Mouse (Mus musculus): Measurements from ENCODE around the gene Lgals8. TPM values are rescaled to one million over a fixed set of nuclear protein-coding genes. Genes with fewer than 3 reads are reported as not detected.

The Lgals8 gene
- polyA plus RNA-seq, 1 experiment: not detected

DNA sequence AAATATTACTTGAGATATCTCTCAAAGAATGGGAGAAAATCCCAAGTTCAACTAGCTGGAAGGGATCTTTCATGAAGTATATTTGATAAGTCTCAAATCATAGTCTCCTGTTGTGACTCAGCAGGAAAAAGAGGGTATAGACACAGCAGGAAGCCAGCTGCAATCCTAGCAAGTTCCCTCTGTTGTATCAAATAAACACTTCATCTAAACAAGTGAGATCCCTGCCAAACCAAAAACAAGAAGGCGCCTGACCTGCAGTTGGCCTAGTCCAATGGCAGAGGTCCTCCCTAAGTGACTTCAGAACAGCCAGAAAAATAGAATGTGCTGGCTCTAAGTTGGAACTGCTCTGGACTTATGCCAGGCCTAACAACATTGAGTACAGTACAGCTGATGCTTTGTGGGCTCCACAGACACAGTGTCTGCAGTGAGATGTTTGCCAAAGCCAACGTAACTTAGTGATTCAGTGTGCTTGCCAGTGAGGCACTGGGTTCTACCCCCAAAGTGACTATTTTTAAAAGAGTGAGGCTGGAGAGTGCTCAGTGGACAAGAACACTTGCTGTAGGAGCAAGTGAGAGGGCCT lies 22.6 kb downstream of the Lgals8 start:
- H3K4me3 ChIP-seq (ENCODE audit: insufficient read depth, low read depth, low read length): no peak overlapping the region
- TF ChIP-seq CTCF (IDR thresholded peaks at IDR 0.05; ENCODE audit: insufficient read depth, low read depth, low read length) (no peak), POLR2A (IDR thresholded peaks at IDR 0.05; ENCODE audit: insufficient read depth, low read depth, low read length) (no peak)
- H3K27ac ChIP-seq (ENCODE audit: insufficient read depth, low read depth, low read length): no peak overlapping the region
- no peaks in the 10 kb centered on the region for H3K4me1 ChIP-seq (ENCODE audit: control insufficient read depth, insufficient read depth, low read length)
- 55% methylated on average over 2 of the region's 2 CpGs for WGBS

DNA sequence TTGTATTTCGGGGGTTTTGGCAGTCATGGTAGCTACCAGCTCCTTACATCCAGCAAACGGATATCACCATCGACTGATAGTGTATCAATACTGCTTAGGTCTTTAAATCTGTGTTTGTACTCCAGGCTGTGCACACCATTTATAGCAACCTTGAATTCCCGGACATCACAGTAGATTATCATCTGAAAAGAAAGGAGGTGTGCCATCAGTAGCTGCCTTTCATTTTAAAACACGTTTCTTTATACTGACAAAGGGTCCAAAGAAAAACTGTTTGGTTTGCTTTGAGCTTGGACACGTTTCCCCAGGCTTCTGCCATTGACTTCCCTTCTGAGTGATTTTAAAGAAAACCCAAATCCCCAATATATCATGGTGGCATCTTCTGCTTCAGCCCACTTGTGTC lies 23.9 kb downstream of the Lgals8 start:
- WGBS: 84% methylated on average over 6 of the region's 6 CpGs
- Histone ChIP-seq H3K4me1 (ENCODE audit: control insufficient read depth, insufficient read depth, low read length) (no peaks in the 10 kb centered on the region), H3K4me3 (ENCODE audit: insufficient read depth, low read depth, low read length) (no peak overlapping the region), H3K27ac (ENCODE audit: insufficient read depth, low read depth, low read length) (no peak overlapping the region)
- TF ChIP-seq POLR2A (IDR thresholded peaks at IDR 0.05; ENCODE audit: insufficient read depth, low read depth, low read length) (no peak), CTCF (IDR thresholded peaks at IDR 0.05; ENCODE audit: insufficient read depth, low read depth, low read length) (no peak)

DNA sequence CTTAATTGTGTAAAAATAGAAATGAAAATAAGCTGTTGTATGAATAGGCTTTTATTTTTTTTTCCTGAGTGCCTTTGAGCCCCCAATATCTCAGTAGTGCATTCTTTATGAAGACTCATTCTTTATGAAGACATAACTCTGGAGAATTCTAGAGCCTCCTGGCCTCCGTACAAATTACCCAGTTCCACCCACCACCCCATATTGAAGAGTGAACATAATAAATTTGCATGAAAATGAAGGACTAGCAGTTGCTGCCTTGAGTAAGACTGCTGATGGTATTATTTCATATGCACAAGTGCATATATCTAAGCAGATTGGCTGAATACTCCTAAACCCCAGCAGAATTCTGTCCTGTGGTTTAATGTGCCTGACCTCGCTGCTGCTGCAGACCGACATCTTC lies 25.2 kb downstream of the Lgals8 start:
- 84% methylated on average over 3 of the region's 3 CpGs for WGBS
- H3K27ac ChIP-seq (ENCODE audit: insufficient read depth, low read depth, low read length): no peak overlapping the region
- H3K4me3 ChIP-seq (ENCODE audit: insufficient read depth, low read depth, low read length): no peak overlapping the region
- TF ChIP-seq POLR2A (IDR thresholded peaks at IDR 0.05; ENCODE audit: insufficient read depth, low read depth, low read length) (no peak), CTCF (IDR thresholded peaks at IDR 0.05; ENCODE audit: insufficient read depth, low read depth, low read length) (no peak)
- H3K4me1 ChIP-seq (ENCODE audit: control insufficient read depth, insufficient read depth, low read length): no peaks in the 10 kb centered on the region

DNA sequence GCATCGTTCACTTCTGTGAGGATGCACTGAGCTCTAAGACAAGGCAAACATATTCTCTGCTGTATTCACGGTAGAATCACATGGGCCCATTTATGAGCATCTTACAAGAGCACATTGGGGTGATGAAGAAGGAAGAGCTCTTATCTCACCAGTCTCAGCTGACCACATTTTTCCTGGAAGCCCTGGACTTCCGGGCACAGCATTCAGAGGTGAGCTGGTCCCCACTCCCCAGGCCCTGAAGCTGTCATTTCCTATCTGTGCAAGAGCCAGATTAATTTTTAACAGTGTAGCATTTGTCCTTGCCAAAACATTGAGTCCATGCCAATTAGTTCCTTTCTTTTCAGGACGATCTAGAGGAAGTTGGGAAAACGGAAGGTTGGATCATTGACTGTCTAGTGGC lies 30.9 kb downstream of the Lgals8 start:
- WGBS: 79% methylated on average over 5 of the region's 5 CpGs
- TF ChIP-seq POLR2A (IDR thresholded peaks at IDR 0.05; ENCODE audit: insufficient read depth, low read depth, low read length): no peak
- TF ChIP-seq CTCF (IDR thresholded peaks at IDR 0.05; ENCODE audit: insufficient read depth, low read depth, low read length): no peak
- Histone ChIP-seq H3K4me3 (ENCODE audit: insufficient read depth, low read depth, low read length) (no peak overlapping the region), H3K27ac (ENCODE audit: insufficient read depth, low read depth, low read length) (no peak overlapping the region), H3K4me1 (ENCODE audit: control insufficient read depth, insufficient read depth, low read length) (no peaks in the 10 kb centered on the region)

DNA sequence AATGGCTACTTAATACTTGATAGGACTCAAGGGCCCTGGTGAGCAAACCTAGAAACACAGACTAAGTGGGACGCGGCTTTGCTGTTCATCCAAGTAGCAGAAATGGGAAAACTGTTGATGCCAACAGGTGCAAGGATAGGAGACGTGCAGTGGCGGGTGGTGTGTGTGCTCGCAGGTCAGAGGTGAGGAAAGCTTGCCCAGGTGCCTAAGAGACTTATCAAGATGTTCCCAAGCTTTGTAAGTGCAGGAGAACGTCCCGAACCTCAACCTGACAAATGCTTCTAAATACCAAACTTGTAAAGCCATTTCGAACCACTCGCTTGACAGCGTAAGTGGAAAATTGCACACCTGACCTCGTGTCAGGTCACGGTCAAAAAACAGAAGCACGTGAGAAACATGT lies 36.2 kb downstream of the Lgals8 start:
- H3K27ac ChIP-seq (ENCODE audit: insufficient read depth, low read depth, low read length): no peak overlapping the region
- 96% methylated on average over 13 of the region's 13 CpGs for WGBS
- no peak for TF ChIP-seq POLR2A (IDR thresholded peaks at IDR 0.05; ENCODE audit: insufficient read depth, low read depth, low read length)
- no peak for TF ChIP-seq CTCF (IDR thresholded peaks at IDR 0.05; ENCODE audit: insufficient read depth, low read depth, low read length)
- no peak overlapping the region for H3K4me3 ChIP-seq (ENCODE audit: insufficient read depth, low read depth, low read length)
- H3K4me1 ChIP-seq (ENCODE audit: control insufficient read depth, insufficient read depth, low read length): no peaks in the 10 kb centered on the region

DNA sequence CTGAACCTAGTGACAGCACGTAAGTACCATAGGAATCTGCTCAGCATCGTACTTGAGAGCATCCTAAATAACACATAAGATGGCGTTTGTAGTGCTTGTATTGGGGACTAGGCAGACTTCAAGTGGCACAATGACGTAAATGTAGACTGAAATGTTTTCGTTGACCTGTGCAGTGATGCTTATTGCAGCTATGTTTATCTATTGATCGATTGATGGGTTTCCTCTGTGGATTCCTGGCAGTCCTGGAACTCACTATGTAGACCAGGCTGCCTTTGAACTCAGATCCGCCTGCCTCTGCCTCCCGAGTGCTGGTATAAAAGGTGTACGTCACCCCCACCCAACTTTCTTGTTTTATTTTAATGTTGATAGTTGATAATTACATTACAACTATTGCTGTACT lies 44.1 kb downstream of the Lgals8 start:
- Histone ChIP-seq H3K4me1 (ENCODE audit: control insufficient read depth, insufficient read depth, low read length) (no peaks in the 10 kb centered on the region), H3K4me3 (ENCODE audit: insufficient read depth, low read depth, low read length) (no peak overlapping the region), H3K27ac (ENCODE audit: insufficient read depth, low read depth, low read length) (no peak overlapping the region)
- 96% methylated on average over 9 of the region's 9 CpGs for WGBS
- TF ChIP-seq CTCF (IDR thresholded peaks at IDR 0.05; ENCODE audit: insufficient read depth, low read depth, low read length) (no peak), POLR2A (IDR thresholded peaks at IDR 0.05; ENCODE audit: insufficient read depth, low read depth, low read length) (no peak)

DNA sequence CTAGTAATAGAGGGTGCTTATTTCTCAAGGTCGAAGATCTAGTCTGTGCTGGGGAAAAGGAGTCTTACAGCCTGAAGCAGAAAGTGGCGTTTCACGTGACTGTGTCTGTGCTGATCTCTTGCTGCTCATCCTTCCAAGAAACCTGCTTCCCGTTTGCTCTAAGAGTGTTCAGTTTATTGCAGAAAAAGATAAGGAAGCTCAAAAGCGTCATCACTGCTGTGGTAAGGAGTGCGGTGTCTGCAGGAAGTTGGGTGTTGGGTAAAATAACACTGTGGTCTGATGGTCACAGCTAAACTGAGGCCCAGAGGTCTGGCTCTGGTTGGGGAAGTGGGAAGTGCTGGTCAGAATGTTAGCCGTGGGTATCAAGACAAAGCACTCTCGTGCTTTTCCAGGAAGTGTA lies 52.7 kb downstream of the Lgals8 start:
- WGBS: 90% methylated on average over 8 of the region's 8 CpGs
- no peaks in the 10 kb centered on the region for H3K4me1 ChIP-seq (ENCODE audit: control insufficient read depth, insufficient read depth, low read length)
- no peak overlapping the region for H3K4me3 ChIP-seq (ENCODE audit: insufficient read depth, low read depth, low read length)
- H3K27ac ChIP-seq (ENCODE audit: insufficient read depth, low read depth, low read length): no peak overlapping the region
- TF ChIP-seq CTCF (IDR thresholded peaks at IDR 0.05; ENCODE audit: insufficient read depth, low read depth, low read length) (no peak), POLR2A (IDR thresholded peaks at IDR 0.05; ENCODE audit: insufficient read depth, low read depth, low read length) (no peak)

DNA sequence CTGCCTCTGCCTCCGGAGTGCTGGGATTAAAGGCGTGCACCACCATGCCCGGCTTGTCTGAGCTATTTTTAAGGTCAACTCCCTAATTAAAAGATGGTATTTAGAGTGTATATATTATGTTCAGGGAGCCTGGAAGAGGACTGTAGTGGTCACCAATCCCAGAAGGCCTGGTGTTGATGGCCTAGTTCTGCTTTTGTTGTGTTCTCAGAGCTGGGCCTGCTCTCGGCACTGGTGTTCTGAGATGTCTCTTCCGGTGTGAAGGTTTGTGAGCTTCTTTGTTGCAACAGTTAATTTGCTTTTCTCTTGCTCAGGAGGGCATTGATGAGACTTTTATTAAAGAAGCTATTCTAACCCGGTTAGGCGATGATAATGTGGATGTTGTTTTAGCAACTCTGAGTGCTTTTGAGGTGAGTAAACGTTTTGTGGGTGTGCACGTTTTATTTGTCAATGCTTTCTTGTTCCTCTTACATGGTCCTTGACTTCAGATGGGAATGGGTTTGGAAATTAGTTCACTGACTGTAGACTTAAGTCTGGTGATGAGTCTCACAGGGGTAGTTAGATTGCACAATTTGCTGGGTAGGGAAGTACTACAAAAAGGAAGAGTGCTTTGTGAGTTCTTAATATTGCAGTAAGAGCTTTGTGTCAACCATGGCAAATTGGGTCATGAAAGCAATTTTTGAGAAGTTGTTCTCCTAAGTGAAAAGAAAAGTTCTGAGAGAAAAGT lies 56.2 kb downstream of the Lgals8 start:
- Histone ChIP-seq H3K27ac (ENCODE audit: insufficient read depth, low read depth, low read length) (no peak overlapping the region), H3K4me3 (ENCODE audit: insufficient read depth, low read depth, low read length) (no peak overlapping the region), H3K4me1 (ENCODE audit: control insufficient read depth, insufficient read depth, low read length) (no peaks in the 10 kb centered on the region)
- WGBS: 69% methylated on average over 9 of the region's 9 CpGs
- TF ChIP-seq POLR2A (IDR thresholded peaks at IDR 0.05; ENCODE audit: insufficient read depth, low read depth, low read length) (no peak), CTCF (IDR thresholded peaks at IDR 0.05; ENCODE audit: insufficient read depth, low read depth, low read length) (no peak)

DNA sequence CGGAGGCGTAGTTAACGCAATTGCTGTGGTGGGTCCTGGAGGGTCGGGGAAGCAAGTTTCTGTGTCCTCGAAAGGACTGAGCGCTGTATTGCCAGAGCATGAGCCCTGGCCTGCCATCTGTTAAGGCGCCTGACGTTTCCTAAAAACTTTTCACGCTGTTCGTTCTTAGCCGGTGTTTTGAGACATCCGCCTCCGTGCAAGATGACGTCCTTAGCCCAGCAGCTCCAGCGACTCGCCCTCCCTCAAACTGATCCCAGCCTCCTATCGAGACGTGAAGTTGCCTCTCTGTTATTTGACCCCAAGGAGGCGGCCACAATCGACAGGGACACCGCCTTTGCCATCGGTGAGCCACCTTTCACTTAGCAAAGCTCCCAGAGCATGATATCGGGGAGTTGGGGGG lies 69.2 kb downstream of the Lgals8 start:
- no peak for TF ChIP-seq CTCF (IDR thresholded peaks at IDR 0.05; ENCODE audit: insufficient read depth, low read depth, low read length)
- no peak for TF ChIP-seq POLR2A (IDR thresholded peaks at IDR 0.05; ENCODE audit: insufficient read depth, low read depth, low read length)
- H3K27ac ChIP-seq (ENCODE audit: insufficient read depth, low read depth, low read length): no peak overlapping the region
- peak overlapping the region; percentile 81 for H3K4me3 ChIP-seq (ENCODE audit: insufficient read depth, low read depth, low read length)
- WGBS: under 1% methylated on average over 23 of the region's 23 CpGs
- H3K4me1 ChIP-seq (ENCODE audit: control insufficient read depth, insufficient read depth, low read length): peaks cover 3% of the 10 kb centered on the region
